Mouse (Mus musculus): ENCODE results near the gene Gapt.

DNA sequence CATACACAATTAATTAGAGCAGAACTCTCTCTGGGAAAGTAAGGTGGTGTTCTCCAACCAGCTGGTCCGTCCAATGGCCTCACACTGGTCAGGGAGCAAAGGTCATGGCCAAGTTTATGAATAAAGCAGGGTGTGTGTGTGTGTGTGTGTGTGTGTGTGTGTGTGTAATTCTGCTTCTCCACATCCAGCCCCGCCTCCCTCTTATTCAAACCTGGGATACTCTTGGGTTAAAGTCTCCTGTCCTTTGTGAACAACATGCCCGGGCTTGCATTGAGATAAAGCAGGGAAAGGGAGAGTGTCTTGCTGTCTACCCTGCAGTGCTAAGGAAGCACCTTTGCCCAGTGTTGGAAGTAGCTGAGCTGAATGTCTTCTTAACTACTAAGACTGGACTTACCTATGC lies 35.6 kb upstream of the Gapt start:
- TF ChIP-seq EP300 (optimal IDR thresholded peaks at IDR 0.05) (no peak), CTCF (IDR thresholded peaks at IDR 0.05; ENCODE audit: low read depth) (no peak)

All from stomach, postnatal 0 days (tissue).